Mouse (Mus musculus): ENCODE results near the gene Tcte3. TPM values are rescaled to one million over a fixed set of nuclear protein-coding genes. Genes with fewer than 3 reads are reported as not detected.

Tcte3 gene
- total and polyA plus RNA-seq, 2 experiments from 2014 or later = not detected

DNA sequence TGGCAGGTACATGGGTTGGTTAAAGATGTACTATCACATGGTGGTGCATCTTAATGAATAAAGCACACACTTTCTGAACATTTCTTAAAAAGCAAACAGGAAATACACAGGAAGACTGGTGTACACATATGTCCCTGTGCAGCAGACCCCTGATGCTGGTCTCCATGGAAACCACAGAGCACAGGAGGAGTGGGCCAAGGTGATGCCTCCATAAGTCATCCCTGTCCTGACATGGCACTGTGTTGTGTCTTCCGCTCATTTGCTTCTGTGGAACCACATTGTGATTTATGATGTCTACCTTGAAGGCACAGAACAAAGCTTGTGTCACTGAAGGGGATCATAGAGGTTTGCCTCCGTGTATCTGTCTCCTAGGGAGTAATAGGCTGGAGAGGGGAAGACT, 30.9 kb upstream of the Tcte3 start:
- DNase-seq (no peak), ATAC-seq (no peak)
- no peak overlapping the region for H3K9ac ChIP-seq
- TF ChIP-seq CTCF (IDR thresholded peaks at IDR 0.05; ENCODE audit: low read depth) = no peak
- no peaks in the 10 kb centered on the region for H3K9me3 ChIP-seq (ENCODE audit: low read length)
- H3K4me1 ChIP-seq (ENCODE audit: insufficient read depth) = no peaks in the 10 kb centered on the region
- no peak overlapping the region for H3K27ac ChIP-seq (ENCODE audit: low read depth, low read length)
- H3K36me3 ChIP-seq (ENCODE audit: insufficient read depth) = no peaks in the 10 kb centered on the region
- no peak overlapping the region for H3K4me2 ChIP-seq (ENCODE audit: low read depth)
- no peaks in the 10 kb centered on the region for H3K27me3 ChIP-seq (ENCODE audit: insufficient read depth, low read length)
- H3K4me3 ChIP-seq (ENCODE audit: low read depth, low read length) = no peak overlapping the region
- WGBS = 88% methylated on average over 2 of the region's 2 CpGs

DNA sequence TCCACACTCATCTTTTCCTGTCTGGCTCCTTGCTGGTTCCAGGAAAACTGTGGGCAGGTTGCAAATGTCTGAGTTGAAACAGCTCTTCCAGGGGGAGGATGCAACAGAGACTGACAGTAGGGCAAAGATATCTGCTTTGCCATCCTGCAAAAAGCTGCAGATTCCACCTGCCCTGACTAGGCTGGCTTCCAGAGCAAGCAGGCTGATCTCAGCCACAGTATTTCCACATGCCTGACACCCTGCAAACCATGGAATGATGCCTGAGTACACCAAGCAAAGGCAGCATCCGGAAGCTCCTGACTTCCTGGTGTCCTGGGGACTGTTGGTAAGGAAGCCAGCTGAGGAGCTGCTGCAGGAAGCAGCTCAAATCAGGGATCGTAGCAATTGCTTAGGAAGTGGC, 27.8 kb upstream of the Tcte3 start:
- Histone ChIP-seq H3K4me3 (ENCODE audit: low read depth, low read length) (no peak overlapping the region), H3K9me3 (ENCODE audit: low read length) (no peaks in the 10 kb centered on the region), H3K4me2 (ENCODE audit: low read depth) (no peak overlapping the region), H3K27me3 (ENCODE audit: insufficient read depth, low read length) (no peaks in the 10 kb centered on the region), H3K4me1 (ENCODE audit: insufficient read depth) (peaks cover 4% of the 10 kb centered on the region; the same call in 1 of the 2 replicates), H3K27ac (ENCODE audit: low read depth, low read length) (no peak overlapping the region), H3K36me3 (ENCODE audit: insufficient read depth) (no peaks in the 10 kb centered on the region), H3K9ac (no peak overlapping the region)
- 72% methylated on average over 2 of the region's 2 CpGs for WGBS
- no peak for TF ChIP-seq CTCF (IDR thresholded peaks at IDR 0.05; ENCODE audit: low read depth)
- ATAC-seq (no peak), DNase-seq (no peak)

DNA sequence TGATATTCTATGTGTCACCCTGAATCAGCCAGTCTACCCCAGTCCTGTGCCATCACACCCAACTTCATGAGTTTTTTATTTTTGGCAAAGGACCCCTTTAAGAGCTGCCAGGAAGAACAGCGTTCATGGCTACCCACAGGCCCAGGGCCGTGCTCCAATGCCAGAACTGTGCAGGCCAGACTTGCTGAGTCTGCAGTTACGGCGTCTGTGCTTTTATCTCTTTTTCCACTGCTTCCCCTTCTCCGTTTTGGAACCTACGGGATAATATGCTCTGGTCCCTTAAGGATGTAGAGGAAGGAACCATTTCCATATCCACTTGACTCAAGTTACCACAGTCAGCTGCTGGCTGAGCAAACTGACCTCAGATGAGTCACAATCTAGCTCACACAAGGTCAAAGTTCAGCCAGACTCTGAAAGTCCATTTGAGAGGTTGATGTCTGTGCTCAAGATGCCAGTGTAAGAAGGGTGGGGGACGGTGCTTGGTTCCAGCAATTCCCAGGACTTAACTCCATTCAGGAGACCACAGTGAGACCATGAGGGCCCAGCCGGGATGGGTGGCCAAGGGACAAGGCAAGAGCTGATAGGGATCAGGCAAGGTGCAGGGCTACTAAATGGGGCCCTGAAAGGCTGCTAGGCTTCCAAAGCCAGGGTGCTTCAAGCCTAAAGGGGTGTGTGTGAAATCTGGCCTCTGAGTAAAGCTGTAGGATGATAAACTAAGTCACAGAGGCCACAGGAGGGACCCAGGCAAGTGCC, 26.9 kb upstream of the Tcte3 start:
- WGBS = 62% methylated on average over 8 of the region's 8 CpGs
- peaks cover 4% of the 10 kb centered on the region; the same call in 1 of the 2 replicates for H3K4me1 ChIP-seq (ENCODE audit: insufficient read depth)
- H3K9me3 ChIP-seq (ENCODE audit: low read length) = no peaks in the 10 kb centered on the region
- H3K36me3 ChIP-seq (ENCODE audit: insufficient read depth) = 0 out of 2 replicates have a peak, but pooled peaks cover under 1% of the 10 kb centered on the region
- H3K9ac ChIP-seq = no peak overlapping the region
- TF ChIP-seq CTCF (IDR thresholded peaks at IDR 0.05; ENCODE audit: low read depth) = no peak
- no peaks in the 10 kb centered on the region for H3K27me3 ChIP-seq (ENCODE audit: insufficient read depth, low read length)
- no peak overlapping the region for H3K4me3 ChIP-seq (ENCODE audit: low read depth, low read length)
- no peak for ATAC-seq
- H3K4me2 ChIP-seq (ENCODE audit: low read depth) = no peak overlapping the region
- H3K27ac ChIP-seq (ENCODE audit: low read depth, low read length) = no peak overlapping the region
- DNase-seq = no peak

DNA sequence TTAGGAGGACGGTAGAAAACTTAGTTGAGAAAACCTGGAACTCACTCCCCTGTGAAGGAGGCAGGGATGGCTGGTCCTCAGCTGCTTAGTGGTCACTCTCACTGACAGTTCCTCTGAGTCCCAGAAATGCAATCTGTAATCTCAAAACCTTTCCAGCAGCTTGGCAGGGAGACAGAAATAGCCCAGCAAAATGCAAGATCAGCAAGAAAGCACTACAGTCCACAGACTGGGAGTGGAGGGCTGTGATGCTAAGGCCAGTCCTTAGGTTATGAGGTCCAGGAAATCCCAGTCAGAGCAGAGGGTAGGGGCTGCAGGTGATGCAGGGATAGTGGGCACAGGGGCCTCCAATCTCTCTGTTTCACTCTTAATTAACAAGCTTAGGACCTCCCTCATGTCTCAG, 25.6 kb upstream of the Tcte3 start:
- H3K27me3 ChIP-seq (ENCODE audit: insufficient read depth, low read length) = no peaks in the 10 kb centered on the region

DNA sequence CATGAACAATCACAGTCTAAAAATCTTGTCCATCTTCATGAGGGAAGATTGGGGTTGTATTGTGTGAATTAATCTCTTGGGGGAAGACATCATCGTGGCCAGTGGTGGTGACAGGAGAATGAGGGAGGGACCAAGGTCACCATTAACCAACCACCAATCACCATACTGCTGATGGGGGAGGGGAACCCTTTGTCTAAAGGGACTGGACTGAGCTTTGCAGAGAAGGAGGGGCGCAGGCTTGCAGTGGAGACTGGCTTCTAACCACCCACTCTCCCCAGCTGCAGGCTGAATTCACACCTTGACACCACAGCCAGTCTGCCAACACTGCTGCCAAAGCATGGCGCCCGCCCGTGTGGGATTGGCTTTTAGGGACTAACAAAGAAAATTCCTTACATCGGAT, 24.8 kb upstream of the Tcte3 start:
- peaks cover 21% of the 10 kb centered on the region for H3K36me3 ChIP-seq (ENCODE audit: insufficient read depth)
- H3K27me3 ChIP-seq (ENCODE audit: insufficient read depth, low read length) = no peaks in the 10 kb centered on the region
- no peak for DNase-seq
- H3K4me1 ChIP-seq (ENCODE audit: insufficient read depth) = peaks cover 4% of the 10 kb centered on the region; the same call in 1 of the 2 replicates
- no peaks in the 10 kb centered on the region for H3K9me3 ChIP-seq (ENCODE audit: low read length)
- peak overlapping the region; percentile 25 for H3K4me3 ChIP-seq (ENCODE audit: low read depth, low read length)
- H3K4me2 ChIP-seq (ENCODE audit: low read depth) = peak overlapping the region; percentile 52
- TF ChIP-seq CTCF (IDR thresholded peaks at IDR 0.05; ENCODE audit: low read depth) = no peak
- H3K9ac ChIP-seq = peak overlapping the region; percentile 44
- ATAC-seq = peak; percentile 82
- peak overlapping the region; percentile 41; the same call in 1 of the 2 replicates for H3K27ac ChIP-seq (ENCODE audit: low read depth, low read length)
- WGBS = 30% methylated on average over 6 of the region's 6 CpGs

More for the DNA sequence above, 25.6 kb upstream of the Tcte3 start:
- no peak overlapping the region for H3K4me2 ChIP-seq (ENCODE audit: low read depth)
- no peak overlapping the region for H3K4me3 ChIP-seq (ENCODE audit: low read depth, low read length)
- 45% methylated on average over 1 of the region's 1 CpGs for WGBS
- ATAC-seq (no peak), DNase-seq (no peak)
- no peak overlapping the region for H3K9ac ChIP-seq
- H3K36me3 ChIP-seq (ENCODE audit: insufficient read depth) = peaks cover 13% of the 10 kb centered on the region; the same call in 1 of the 2 replicates
- no peak overlapping the region for H3K27ac ChIP-seq (ENCODE audit: low read depth, low read length)
- no peaks in the 10 kb centered on the region for H3K9me3 ChIP-seq (ENCODE audit: low read length)
- peaks cover 4% of the 10 kb centered on the region; the same call in 1 of the 2 replicates for H3K4me1 ChIP-seq (ENCODE audit: insufficient read depth)
- no peak for TF ChIP-seq CTCF (IDR thresholded peaks at IDR 0.05; ENCODE audit: low read depth)

DNA sequence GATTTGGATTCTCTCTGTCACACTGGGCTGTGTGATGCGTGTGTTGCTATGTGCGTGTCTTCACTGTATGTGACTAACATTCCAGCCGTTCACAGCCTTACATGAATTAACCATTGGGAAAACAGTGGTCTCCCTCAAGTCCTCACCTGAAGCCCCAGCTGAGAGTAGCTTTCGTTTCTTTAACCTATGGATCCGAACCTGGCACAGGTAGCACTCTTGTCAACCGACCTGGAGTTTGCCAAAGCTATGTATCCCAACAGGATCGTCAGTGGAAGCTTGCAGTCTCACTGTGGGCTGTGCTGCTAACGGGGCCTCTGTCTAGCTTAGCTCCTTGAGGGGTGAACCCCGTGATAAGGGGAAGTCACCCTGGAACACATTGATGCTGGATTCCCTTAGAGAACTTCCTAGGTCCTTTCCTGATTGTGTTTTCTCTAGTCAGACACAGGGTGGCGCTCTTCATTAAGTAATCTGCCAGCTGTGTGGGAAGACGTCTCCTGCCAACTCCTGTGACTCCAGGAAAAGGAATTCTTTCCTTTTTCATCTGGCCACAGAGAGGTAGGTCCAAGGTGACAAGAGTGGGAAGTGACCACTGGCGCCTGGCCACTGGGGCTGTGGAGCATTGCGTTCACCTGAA, 24.2 kb upstream of the Tcte3 start:
- peak; percentile 91 for TF ChIP-seq CTCF (IDR thresholded peaks at IDR 0.05; ENCODE audit: low read depth)
- H3K9ac ChIP-seq = peak overlapping the region; percentile 44
- WGBS = 39% methylated on average over 13 of the region's 13 CpGs

DNA sequence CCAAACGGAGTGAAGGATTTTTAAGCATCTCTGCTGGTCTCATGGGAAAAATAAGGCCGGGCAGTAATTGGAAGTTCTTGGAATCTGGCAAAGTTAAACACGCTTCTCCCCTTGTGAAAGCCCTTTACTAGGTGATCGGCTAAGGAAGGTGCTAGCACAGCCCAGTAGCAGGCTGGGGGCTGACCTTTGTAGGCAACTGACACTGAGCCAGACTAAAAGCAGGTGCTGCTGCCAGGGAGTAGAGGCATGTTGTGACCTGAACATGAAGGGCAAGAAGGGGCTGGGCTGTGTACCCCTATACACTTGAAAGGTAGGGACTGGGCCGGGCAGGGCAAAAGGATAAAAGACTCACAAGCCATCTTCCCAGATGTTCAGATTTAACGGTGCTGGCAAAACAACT, 19.1 kb upstream of the Tcte3 start:
- ATAC-seq = no peak
- 94% methylated on average over 6 of the region's 6 CpGs for WGBS
- no peak overlapping the region for H3K4me3 ChIP-seq (ENCODE audit: low read depth, low read length)
- no peak for DNase-seq
- H3K9me3 ChIP-seq (ENCODE audit: low read length) = no peaks in the 10 kb centered on the region
- no peak overlapping the region for H3K27ac ChIP-seq (ENCODE audit: low read depth, low read length)
- no peak overlapping the region for H3K4me2 ChIP-seq (ENCODE audit: low read depth)
- peaks cover 55% of the 10 kb centered on the region for H3K36me3 ChIP-seq (ENCODE audit: insufficient read depth)
- no peak for TF ChIP-seq CTCF (IDR thresholded peaks at IDR 0.05; ENCODE audit: low read depth)
- no peaks in the 10 kb centered on the region for H3K27me3 ChIP-seq (ENCODE audit: insufficient read depth, low read length)
- H3K4me1 ChIP-seq (ENCODE audit: insufficient read depth) = no peaks in the 10 kb centered on the region
- no peak overlapping the region for H3K9ac ChIP-seq

More for the DNA sequence above, 24.2 kb upstream of the Tcte3 start:
- H3K36me3 ChIP-seq (ENCODE audit: insufficient read depth) = peaks cover 23% of the 10 kb centered on the region
- no peaks in the 10 kb centered on the region for H3K27me3 ChIP-seq (ENCODE audit: insufficient read depth, low read length)
- H3K4me3 ChIP-seq (ENCODE audit: low read depth, low read length) = peak overlapping the region; percentile 25
- DNase-seq = peak; percentile 89
- H3K27ac ChIP-seq (ENCODE audit: low read depth, low read length) = peak overlapping the region; percentile 41; the same call in 1 of the 2 replicates
- H3K9me3 ChIP-seq (ENCODE audit: low read length) = no peaks in the 10 kb centered on the region
- ATAC-seq = peak; percentile 83
- peaks cover 4% of the 10 kb centered on the region; the same call in 1 of the 2 replicates for H3K4me1 ChIP-seq (ENCODE audit: insufficient read depth)
- peak overlapping the region; percentile 52 for H3K4me2 ChIP-seq (ENCODE audit: low read depth)
